ENCODE assay signal across 8 mouse cellular contexts in the genomic region with DNA sequence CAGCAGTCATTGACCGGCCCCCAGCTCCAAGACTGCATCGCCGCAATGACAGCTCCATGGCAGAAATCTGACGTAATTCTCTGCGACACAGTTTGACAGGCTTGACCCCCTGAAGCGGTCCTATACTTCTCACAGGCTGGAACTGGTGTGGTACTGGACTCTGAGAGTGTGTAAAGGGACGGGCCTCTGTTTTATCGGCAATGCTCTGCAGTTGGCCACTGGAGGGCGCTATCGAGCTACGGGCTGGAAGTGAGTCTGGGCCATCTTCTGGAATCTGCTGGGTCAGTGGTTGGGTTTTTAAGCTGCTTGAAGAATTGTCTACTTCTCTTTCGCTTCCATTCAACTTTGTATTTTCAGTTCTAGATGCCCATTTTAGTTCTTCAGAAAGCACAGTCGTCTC. TPM values are rescaled to one million over a fixed set of nuclear protein-coding genes. Genes with fewer than 3 reads are reported as not detected.
DNase-seq lines count a peak whose midpoint lies in the region.

No protein-coding gene starts in this region.

- intact Hi-C loops in heart, postnatal 36 days (cut with DNase I): loop anchor here (1.0 kb wide), 3 partner anchors 100 to 301 kb away; no protein-coding TSS in a partner anchor

- peak; percentile 71 for DNase-seq in MN1 (ENCODE audit: low spot score)
- peak; percentile 72 for DNase-seq in c-Kit-positive CD71-negative TER-119-negative erythroid progenitor cells, embryonic 14.5 days (ENCODE audit: low read depth)
- DNase-seq in fibroblast of lung, adult 2 months (ENCODE audit: low read depth): peak; percentile 35
- DNase-seq in heart, postnatal 36 days: peak; percentile 83 to 90
- DNase-seq in layer of hippocampus, adult 9-10 months (ENCODE audit: low spot score): peak; percentile 47
- peak; percentile 82 for DNase-seq in lung, postnatal 25 days (ENCODE audit: low spot score)
- peak; percentile 94 for DNase-seq in right cerebral cortex, postnatal 4 days
- DNase-seq in urinary bladder, postnatal 36 days (ENCODE audit: low spot score in 2 of 2): peak; percentile 68 to 84

RNA-seq across cellular contexts. Expression of a gene that starts 12.3 kb away (rescaled TPM):
- 10 to 100 TPM; 21.7 to 23.5 TPM for total RNA-seq in heart, postnatal 36 days (2021)

Comparison
In these comparisons a context has a peak if more than half of its experiments do, and no peak if none do; other contexts are left out.
1. Peak in every context shown above with its lines: DNase-seq.
2. DNase-seq: peak in every context shown above with its lines; median percentile 94 in right cerebral cortex, postnatal 4 days; 86 in heart, postnatal 36 days; 82 in lung, postnatal 25 days; 76 in urinary bladder, postnatal 36 days; 72 in c-Kit-positive CD71-negative TER-119-negative erythroid progenitor cells, embryonic 14.5 days; 71 in MN1; 47 in layer of hippocampus, adult 9-10 months; 35 in fibroblast of lung, adult 2 months.